Mouse (Mus musculus): ENCODE measurements around the gene Gas2l2. TPM values are rescaled to one million over a fixed set of nuclear protein-coding genes. Genes with fewer than 3 reads are reported as not detected.

The Gas2l2 gene
- total RNA-seq, 2 experiments from 2014 or later = not detected

GRCm38 (mm10) chr11:83443824-83444223, 14.6 kb upstream of the Gas2l2 start:
- DNase-seq = no peak

GRCm38 (mm10) chr11:83442596-83443267, 13.5 kb upstream of the Gas2l2 start:
- peak; percentile 86 for DNase-seq

GRCm38 (mm10) chr11:83441235-83441634, 12.0 kb upstream of the Gas2l2 start:
- peak; percentile 83 for DNase-seq

- peak; percentile 91 for DNase-seq
These were observed 11.1 kb upstream of the Gas2l2 start for GRCm38 (mm10) chr11:83440081-83441064.

- no peak for DNase-seq
These were observed 10.3 kb upstream of the Gas2l2 start for GRCm38 (mm10) chr11:83439426-83440060.

- DNase-seq = no peak
These were observed 8.1 kb upstream of the Gas2l2 start, which contains the start of gene 1700020L24Rik for GRCm38 (mm10) chr11:83437377-83437776. 1700020L24Rik (plus strand) TSS chr11:83437677.

GRCm38 (mm10) chr11:83432533-83432932, 3.3 kb upstream of the Gas2l2 start:
- DNase-seq = no peak

- DNase-seq = peak; percentile 44
These were observed 2.3 kb downstream of the Gas2l2 start for GRCm38 (mm10) chr11:83426964-83427363.

GRCm38 (mm10) chr11:83424681-83425080, 4.6 kb downstream of the Gas2l2 start:
- DNase-seq = peak; percentile 86

GRCm38 (mm10) chr11:83421305-83421704, 8.0 kb downstream of the Gas2l2 start:
- peak; percentile 90 for DNase-seq

GRCm38 (mm10) chr11:83420338-83420737, 8.9 kb downstream of the Gas2l2 start:
- no peak for DNase-seq

- DNase-seq = no peak
These were observed 10.7 kb downstream of the Gas2l2 start for GRCm38 (mm10) chr11:83418566-83418965.

- DNase-seq = no peak
These were observed 11.5 kb downstream of the Gas2l2 start for GRCm38 (mm10) chr11:83417708-83418107.

- DNase-seq = peak; percentile 83
These were observed 12.2 kb downstream of the Gas2l2 start for GRCm38 (mm10) chr11:83417080-83417479.

- DNase-seq = no peak
These were observed 18.7 kb downstream of the Gas2l2 start for GRCm38 (mm10) chr11:83410510-83410909.

GRCm38 (mm10) chr11:83409792-83410291, 19.4 kb downstream of the Gas2l2 start:
- DNase-seq = peak; percentile 19

- peak; percentile 60 for DNase-seq
These were observed 20.0 kb downstream of the Gas2l2 start, which contains the start of gene Rasl10b for GRCm38 (mm10) chr11:83409087-83409754. Rasl10b (plus strand) TSS chr11:83409137.

GRCm38 (mm10) chr11:83408242-83408641, 21.0 kb downstream of the Gas2l2 start:
- DNase-seq = no peak

- no peak for DNase-seq
These were observed 22.9 kb downstream of the Gas2l2 start for GRCm38 (mm10) chr11:83406391-83406790.

- DNase-seq = no peak
These were observed 25.5 kb downstream of the Gas2l2 start for GRCm38 (mm10) chr11:83403787-83404186.

- DNase-seq = no peak
These were observed 30.5 kb downstream of the Gas2l2 start for GRCm38 (mm10) chr11:83398724-83399123.

- DNase-seq = no peak
These were observed 31.6 kb downstream of the Gas2l2 start for GRCm38 (mm10) chr11:83397626-83398025.
